Mouse (Mus musculus): ENCODE data around the gene Mrps21. TPM values are rescaled to one million over a fixed set of nuclear protein-coding genes. Genes with fewer than 3 reads are reported as not detected.

Gene Mrps21
- polyA plus RNA-seq, 1 experiment, result 274 TPM

- TF ChIP-seq CTCF (conservative IDR thresholded peaks at IDR 0.05; ENCODE audit: insufficient read depth, insufficient read length, low read depth, low read length) (no peak), POLR2A (IDR thresholded peaks at IDR 0.05; ENCODE audit: low read depth, low read length) (no peak)
- H3K4me1 ChIP-seq (ENCODE audit: control insufficient read depth, insufficient read depth, low read length), result peaks cover 8% of the 10 kb centered on the region; the same call in 1 of the 2 replicates
- no peak overlapping the region for H3K4me3 ChIP-seq (ENCODE audit: insufficient read depth, low read depth, low read length)
- WGBS, result 83% methylated on average over 4 of the region's 4 CpGs
- no peaks in the 10 kb centered on the region for H3K27me3 ChIP-seq (replicated peaks; ENCODE audit: control insufficient read depth, insufficient read depth, low read length)
- H3K27ac ChIP-seq (ENCODE audit: insufficient read depth, low read depth, low read length), result no peak overlapping the region
- no peaks in the 10 kb centered on the region for H3K36me3 ChIP-seq (ENCODE audit: control insufficient read depth, insufficient read depth, low read length)
- no peak for DNase-seq
These were observed 7.7 kb upstream of the Mrps21 start for GRCm38 (mm10) chr3:95879063-95879462.

GRCm38 (mm10) chr3:95872048-95872447, 729 bp upstream of the Mrps21 start:
- DNase-seq, result no peak
- Histone ChIP-seq H3K27me3 (replicated peaks; ENCODE audit: control insufficient read depth, insufficient read depth, low read length) (no peaks in the 10 kb centered on the region), H3K36me3 (ENCODE audit: control insufficient read depth, insufficient read depth, low read length) (no peaks in the 10 kb centered on the region; the same call in 1 of the 2 replicates), H3K4me3 (ENCODE audit: insufficient read depth, low read depth, low read length) (peak overlapping the region; percentile 71), H3K27ac (ENCODE audit: insufficient read depth, low read depth, low read length) (no peak overlapping the region), H3K4me1 (ENCODE audit: control insufficient read depth, insufficient read depth, low read length) (peaks cover 9% of the 10 kb centered on the region; the same call in 1 of the 2 replicates)
- TF ChIP-seq POLR2A (IDR thresholded peaks at IDR 0.05; ENCODE audit: low read depth, low read length) (no peak), CTCF (conservative IDR thresholded peaks at IDR 0.05; ENCODE audit: insufficient read depth, insufficient read length, low read depth, low read length) (no peak)
- 46% methylated on average over 7 of the region's 7 CpGs for WGBS

DNA sequence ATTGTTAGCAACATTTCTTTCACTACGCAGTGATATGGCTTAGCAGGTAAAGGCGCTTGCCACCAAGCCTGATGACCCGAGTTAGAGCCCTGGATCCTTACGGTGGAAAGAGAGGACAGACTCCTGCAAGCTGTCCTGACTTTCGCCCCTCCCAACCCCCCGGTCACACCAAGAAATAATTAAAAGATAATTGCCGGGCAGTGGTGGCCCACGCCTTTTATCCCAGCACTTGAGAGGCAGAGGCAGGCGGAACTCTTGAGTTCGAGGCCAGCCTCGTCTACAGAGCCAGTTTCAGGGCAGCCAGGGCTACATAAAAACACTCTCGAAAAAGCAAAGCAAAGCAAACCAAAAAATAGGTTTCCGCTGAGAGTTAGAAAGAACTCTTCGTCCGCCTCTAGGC, 343 bp downstream of the Mrps21 start:
- Histone ChIP-seq H3K4me1 (ENCODE audit: control insufficient read depth, insufficient read depth, low read length) (peaks cover 15% of the 10 kb centered on the region; the same call in 1 of the 2 replicates), H3K27ac (ENCODE audit: insufficient read depth, low read depth, low read length) (peak overlapping the region; percentile 92), H3K4me3 (ENCODE audit: insufficient read depth, low read depth, low read length) (peak overlapping the region; percentile 71), H3K36me3 (ENCODE audit: control insufficient read depth, insufficient read depth, low read length) (no peaks in the 10 kb centered on the region; the same call in 1 of the 2 replicates), H3K27me3 (replicated peaks; ENCODE audit: control insufficient read depth, insufficient read depth, low read length) (no peaks in the 10 kb centered on the region)
- WGBS, result 4% methylated on average over 15 of the region's 15 CpGs
- no peak for DNase-seq
- TF ChIP-seq CTCF (conservative IDR thresholded peaks at IDR 0.05; ENCODE audit: insufficient read depth, insufficient read length, low read depth, low read length) (no peak), POLR2A (IDR thresholded peaks at IDR 0.05; ENCODE audit: low read depth, low read length) (no peak)

GRCm38 (mm10) chr3:95867408-95867807, 3.9 kb downstream of the Mrps21 start:
- 77% methylated on average over 2 of the region's 2 CpGs for WGBS
- DNase-seq, result peak; percentile 61
- H3K4me3 ChIP-seq (ENCODE audit: insufficient read depth, low read depth, low read length), result no peak overlapping the region
- no peaks in the 10 kb centered on the region; the same call in 1 of the 2 replicates for H3K36me3 ChIP-seq (ENCODE audit: control insufficient read depth, insufficient read depth, low read length)
- H3K4me1 ChIP-seq (ENCODE audit: control insufficient read depth, insufficient read depth, low read length), result peaks cover 25% of the 10 kb centered on the region; the same call in 1 of the 2 replicates
- TF ChIP-seq CTCF (conservative IDR thresholded peaks at IDR 0.05; ENCODE audit: insufficient read depth, insufficient read length, low read depth, low read length) (no peak), POLR2A (IDR thresholded peaks at IDR 0.05; ENCODE audit: low read depth, low read length) (no peak)
- H3K27me3 ChIP-seq (replicated peaks; ENCODE audit: control insufficient read depth, insufficient read depth, low read length), result no peaks in the 10 kb centered on the region
- H3K27ac ChIP-seq (ENCODE audit: insufficient read depth, low read depth, low read length), result no peak overlapping the region

GRCm38 (mm10) chr3:95866071-95866470, 5.2 kb downstream of the Mrps21 start:
- peaks cover 25% of the 10 kb centered on the region; the same call in 1 of the 2 replicates for H3K4me1 ChIP-seq (ENCODE audit: control insufficient read depth, insufficient read depth, low read length)
- H3K36me3 ChIP-seq (ENCODE audit: control insufficient read depth, insufficient read depth, low read length), result no peaks in the 10 kb centered on the region; the same call in 1 of the 2 replicates
- no peaks in the 10 kb centered on the region for H3K27me3 ChIP-seq (replicated peaks; ENCODE audit: control insufficient read depth, insufficient read depth, low read length)
- WGBS, result 55% methylated on average over 5 of the region's 5 CpGs
- H3K27ac ChIP-seq (ENCODE audit: insufficient read depth, low read depth, low read length), result peak overlapping the region; percentile 86
- DNase-seq, result peak; percentile 86
- H3K4me3 ChIP-seq (ENCODE audit: insufficient read depth, low read depth, low read length), result no peak overlapping the region
- TF ChIP-seq POLR2A (IDR thresholded peaks at IDR 0.05; ENCODE audit: low read depth, low read length), result no peak
- TF ChIP-seq CTCF (conservative IDR thresholded peaks at IDR 0.05; ENCODE audit: insufficient read depth, insufficient read length, low read depth, low read length), result no peak

GRCm38 (mm10) chr3:95865571-95865970, 5.7 kb downstream of the Mrps21 start:
- Histone ChIP-seq H3K4me3 (ENCODE audit: insufficient read depth, low read depth, low read length) (peak overlapping the region; percentile 10; the same call in 1 of the 2 replicates), H3K36me3 (ENCODE audit: control insufficient read depth, insufficient read depth, low read length) (no peaks in the 10 kb centered on the region; the same call in 1 of the 2 replicates), H3K4me1 (ENCODE audit: control insufficient read depth, insufficient read depth, low read length) (peaks cover 25% of the 10 kb centered on the region; the same call in 1 of the 2 replicates), H3K27ac (ENCODE audit: insufficient read depth, low read depth, low read length) (peak overlapping the region; percentile 86), H3K27me3 (replicated peaks; ENCODE audit: control insufficient read depth, insufficient read depth, low read length) (no peaks in the 10 kb centered on the region)
- no peak for DNase-seq
- WGBS, result 81% methylated on average over 20 of the region's 20 CpGs
- TF ChIP-seq POLR2A (IDR thresholded peaks at IDR 0.05; ENCODE audit: low read depth, low read length) (no peak), CTCF (conservative IDR thresholded peaks at IDR 0.05; ENCODE audit: insufficient read depth, insufficient read length, low read depth, low read length) (no peak)

GRCm38 (mm10) chr3:95865050-95865449, 6.3 kb downstream of the Mrps21 start:
- 53% methylated on average over 5 of the region's 5 CpGs for WGBS
- Histone ChIP-seq H3K27ac (ENCODE audit: insufficient read depth, low read depth, low read length) (peak overlapping the region; percentile 86), H3K4me1 (ENCODE audit: control insufficient read depth, insufficient read depth, low read length) (peaks cover 25% of the 10 kb centered on the region; the same call in 1 of the 2 replicates), H3K27me3 (replicated peaks; ENCODE audit: control insufficient read depth, insufficient read depth, low read length) (no peaks in the 10 kb centered on the region), H3K4me3 (ENCODE audit: insufficient read depth, low read depth, low read length) (no peak overlapping the region), H3K36me3 (ENCODE audit: control insufficient read depth, insufficient read depth, low read length) (no peaks in the 10 kb centered on the region; the same call in 1 of the 2 replicates)
- peak; percentile 91 for DNase-seq
- TF ChIP-seq POLR2A (IDR thresholded peaks at IDR 0.05; ENCODE audit: low read depth, low read length) (no peak), CTCF (conservative IDR thresholded peaks at IDR 0.05; ENCODE audit: insufficient read depth, insufficient read length, low read depth, low read length) (no peak)
